Mouse (Mus musculus): ENCODE measurements around the gene Cdh13.

Gene Cdh13

DNA sequence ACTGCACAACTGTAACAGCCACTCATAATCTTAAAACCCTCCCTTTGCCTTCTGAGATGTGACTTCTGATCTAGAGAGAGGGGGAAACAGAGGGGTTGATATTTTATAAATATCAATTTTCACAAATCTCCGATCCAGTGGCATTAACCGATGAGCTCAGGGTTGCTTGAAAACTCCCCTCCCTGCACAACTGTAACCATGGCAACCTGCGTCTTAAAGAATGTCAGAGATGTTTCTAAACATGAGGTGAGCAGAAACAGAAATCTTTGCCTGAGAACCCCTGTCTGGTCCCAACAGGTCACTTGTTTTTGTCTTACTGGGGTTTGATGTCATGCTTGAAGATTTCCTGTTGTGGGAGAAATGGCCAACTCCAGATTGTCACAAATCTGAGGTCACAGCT lies 513.6 kb downstream of the Cdh13 start:
- no peak for DNase-seq (ENCODE audit: low spot score in 2 of 2)

DNA sequence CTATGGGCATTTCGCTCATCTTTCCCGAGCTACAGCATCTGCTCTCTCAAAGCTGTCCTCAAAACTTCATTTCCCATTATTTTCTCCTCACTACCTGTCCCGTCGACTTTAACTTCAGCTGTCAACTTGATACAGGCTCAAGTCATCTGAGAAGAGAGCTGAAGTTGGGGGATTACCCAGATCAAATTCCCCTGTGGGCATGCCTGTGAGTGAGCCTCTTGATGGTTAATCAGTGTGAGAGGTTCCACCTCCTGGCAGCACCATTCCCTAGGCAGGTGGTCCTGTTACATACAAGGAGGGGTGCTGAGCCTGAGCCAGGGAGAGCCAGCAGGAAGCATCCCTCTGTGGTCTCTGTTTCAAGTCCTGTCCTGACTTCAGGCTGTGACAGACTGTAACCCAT lies 519.6 kb downstream of the Cdh13 start:
- DNase-seq (ENCODE audit: low spot score in 2 of 2): no peak

DNA sequence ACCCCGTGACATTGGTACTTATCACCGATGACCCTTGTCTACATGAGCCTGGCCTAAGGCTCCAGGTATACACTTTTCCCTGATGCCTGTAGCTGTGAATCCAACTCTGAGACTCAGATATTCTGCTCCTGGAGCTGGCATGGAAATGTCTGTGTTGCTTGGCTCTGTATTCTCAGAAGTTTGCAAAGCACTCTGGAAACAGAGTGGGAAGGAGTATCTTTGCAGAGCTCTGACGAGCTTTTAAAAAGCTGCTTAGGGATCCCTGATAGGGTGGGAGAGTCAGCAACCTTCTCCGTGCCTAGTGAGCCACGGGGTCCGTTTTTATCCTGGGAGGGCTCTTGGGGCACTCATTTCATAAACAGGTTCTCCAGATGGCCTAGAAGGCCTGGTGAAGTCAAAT lies 526.1 kb downstream of the Cdh13 start:
- DNase-seq (ENCODE audit: low spot score in 2 of 2): peak; percentile 23 to 40

DNA sequence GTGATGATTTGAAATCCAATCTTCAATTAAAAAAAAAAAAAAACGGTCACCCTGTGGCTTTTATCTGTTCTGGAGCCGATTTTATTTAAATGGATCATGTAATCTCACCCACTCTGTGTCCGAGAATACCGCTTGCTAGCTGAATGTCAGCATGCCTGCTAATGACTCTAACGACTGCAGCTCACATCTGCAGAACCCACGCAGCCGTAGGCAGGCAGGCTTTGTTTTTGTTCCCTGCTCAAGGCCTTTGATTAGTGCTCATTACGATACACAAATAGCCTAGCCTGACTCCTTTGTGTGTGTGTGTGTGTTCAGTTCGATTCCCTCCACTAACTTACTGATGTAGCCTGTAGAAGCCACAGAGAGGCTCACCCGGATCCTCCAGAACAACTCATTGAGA lies 531.5 kb downstream of the Cdh13 start:
- peak; percentile 30 to 38 for DNase-seq (ENCODE audit: low spot score in 2 of 2)

DNA sequence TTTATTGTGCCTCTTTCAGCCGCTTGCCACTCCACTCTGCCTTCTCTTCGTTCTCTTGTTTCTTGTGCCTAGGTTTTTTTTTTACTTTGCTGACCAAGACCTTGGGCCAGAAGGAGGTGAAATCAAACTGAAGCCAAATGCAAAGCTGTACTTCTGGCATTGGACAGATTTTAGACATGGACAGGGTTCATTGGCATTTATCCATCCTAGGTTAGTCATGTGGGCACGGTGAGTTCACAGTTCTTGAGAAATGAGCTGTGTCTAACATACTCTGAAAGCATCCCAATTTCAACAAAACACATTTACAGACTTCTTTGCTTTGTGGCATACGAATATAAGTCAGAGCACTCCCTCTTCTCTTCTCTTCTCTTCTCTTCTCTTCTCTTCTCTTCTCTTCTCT lies 543.2 kb downstream of the Cdh13 start:
- no peak for DNase-seq (ENCODE audit: low spot score in 2 of 2)

DNA sequence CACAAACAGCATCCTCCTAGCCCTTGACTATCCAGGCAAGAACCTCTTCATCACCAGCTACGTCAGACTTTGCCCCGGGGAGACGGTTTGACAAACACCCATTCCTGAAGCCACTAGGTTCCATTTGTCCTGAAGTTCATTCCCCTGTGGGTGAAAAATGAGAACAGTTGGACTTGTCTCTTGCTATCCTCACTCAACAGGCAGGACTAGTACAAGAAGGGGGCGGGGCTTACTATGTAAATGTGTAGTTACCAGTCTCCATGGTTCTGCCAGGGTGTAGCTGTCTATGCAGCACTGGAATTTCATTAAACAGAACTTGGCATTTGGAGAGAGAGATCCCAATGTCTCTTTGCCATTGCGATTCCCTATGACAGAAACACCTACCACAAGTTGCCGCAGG lies 544.2 kb downstream of the Cdh13 start:
- DNase-seq (ENCODE audit: low spot score in 2 of 2): no peak

DNA sequence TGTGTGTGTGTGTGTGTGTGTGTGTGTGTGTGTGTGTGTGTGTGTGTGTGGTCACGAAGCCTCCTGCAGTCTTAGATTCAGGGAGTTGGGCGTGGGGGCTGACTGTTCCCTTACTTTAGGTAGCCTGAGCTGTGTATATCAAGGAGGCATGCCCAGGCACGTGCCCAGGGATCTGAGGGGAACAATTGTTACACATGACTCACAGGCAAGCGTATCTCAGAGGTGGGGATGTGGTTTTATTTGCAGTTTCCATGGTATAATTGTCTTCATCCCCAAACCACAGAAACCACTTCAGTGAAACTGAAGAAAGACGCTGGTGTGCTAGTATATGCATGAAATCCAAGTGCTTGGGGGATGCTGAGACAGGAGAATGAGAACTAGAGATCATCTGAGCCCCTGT lies 546.8 kb downstream of the Cdh13 start:
- peak; percentile 33 to 43 for DNase-seq (ENCODE audit: low spot score in 2 of 2)

DNA sequence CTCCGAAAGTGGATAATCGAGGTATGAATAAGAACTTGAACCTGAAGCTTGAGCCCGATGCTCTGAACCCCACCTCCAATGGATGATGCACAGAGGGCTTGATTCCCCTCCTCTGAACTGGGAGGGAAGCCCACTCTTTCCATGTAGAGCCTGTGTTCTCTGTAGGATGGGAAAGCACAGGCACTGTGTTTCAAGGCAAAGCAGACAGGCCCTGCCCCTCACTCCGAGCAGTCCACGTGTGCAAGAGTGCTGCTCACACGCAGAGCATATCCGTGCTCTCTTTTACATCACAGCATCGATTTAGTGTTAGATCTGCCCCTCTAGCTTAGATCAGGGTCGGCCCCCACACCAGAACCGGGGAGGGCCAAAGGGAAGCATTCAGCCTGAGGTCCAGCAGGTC lies 547.5 kb downstream of the Cdh13 start:
- no peak for DNase-seq (ENCODE audit: low spot score in 2 of 2)

DNA sequence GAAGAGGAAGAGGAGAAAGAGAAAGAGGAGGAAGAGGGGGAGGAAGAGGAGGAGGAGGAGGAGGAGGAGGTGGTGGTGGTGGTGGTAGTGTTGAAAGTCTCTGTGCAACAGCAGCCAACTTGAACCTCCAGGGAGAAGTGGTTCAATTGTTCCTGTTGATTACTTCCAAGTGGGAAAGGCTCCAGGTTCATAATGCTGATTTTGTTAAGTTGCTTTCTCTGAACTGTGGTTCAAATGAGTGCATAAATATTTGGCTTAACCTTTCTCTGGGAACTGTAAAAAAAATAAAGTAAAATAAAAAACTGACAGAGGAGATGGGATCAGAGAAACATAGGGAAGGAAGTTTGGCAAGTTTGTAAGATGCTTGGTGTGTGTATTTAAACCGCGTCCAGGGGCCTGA lies 555.3 kb downstream of the Cdh13 start:
- DNase-seq (ENCODE audit: low spot score in 2 of 2): no peak

DNA sequence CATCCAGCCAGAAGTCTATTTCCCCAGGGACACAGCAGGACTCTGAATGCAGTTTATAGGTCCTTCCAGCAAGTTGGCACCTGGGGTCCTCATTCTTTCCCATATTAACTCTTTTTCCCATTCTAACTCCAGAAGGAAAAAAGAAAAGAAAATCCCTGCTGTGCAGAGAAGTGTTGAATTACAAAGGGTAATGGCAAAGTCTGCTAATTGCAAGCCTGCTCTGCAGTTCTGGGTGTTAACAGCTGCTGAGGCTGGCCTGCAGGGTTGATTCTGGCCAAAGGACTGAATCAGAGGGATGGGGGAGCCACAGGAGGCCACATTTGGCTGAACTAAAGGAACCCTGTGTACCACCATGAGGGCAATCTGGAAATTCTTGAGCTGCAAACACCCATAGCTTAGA lies 562.2 kb downstream of the Cdh13 start:
- DNase-seq (ENCODE audit: low spot score in 2 of 2): no peak

DNA sequence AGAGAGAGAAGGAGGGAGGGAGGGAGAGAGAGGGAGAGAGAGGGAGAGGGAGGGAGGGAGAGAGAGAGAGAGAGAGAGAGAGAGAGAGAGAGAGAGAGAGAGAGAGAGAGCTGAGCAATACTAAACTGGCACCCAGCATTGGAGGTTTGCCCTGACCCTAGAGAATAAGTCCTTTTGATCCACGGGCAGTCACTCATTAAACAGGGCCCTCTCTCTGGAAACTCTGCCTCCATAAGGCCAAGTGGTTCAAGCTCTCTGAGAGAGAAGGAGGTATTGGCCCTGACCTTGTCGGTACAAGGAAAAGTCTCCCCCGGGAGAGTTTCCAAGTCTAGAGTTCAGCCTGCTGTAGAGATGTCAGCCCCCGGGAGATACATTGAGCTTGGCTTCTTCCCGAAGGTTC lies 564.5 kb downstream of the Cdh13 start:
- DNase-seq (ENCODE audit: low spot score in 2 of 2): no peak

DNA sequence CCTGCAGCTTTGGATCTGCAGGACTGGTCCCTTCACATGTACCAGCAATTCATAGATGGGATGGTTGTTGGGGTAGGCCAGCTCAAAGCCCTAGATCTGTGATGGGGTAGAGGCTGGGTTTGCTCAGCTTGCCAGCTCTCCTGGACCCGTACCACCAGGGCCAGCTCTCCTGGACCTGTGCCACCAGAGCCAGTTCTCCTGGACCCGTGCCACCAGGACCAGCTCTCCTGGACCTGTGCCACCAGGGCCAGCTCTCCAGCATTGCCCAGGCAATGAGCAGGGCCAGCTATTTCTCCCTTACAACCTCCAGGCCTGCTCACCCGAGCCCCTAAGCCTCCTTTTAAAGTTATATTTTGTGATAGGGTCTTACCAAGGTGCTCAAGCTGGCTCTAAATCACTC lies 566.0 kb downstream of the Cdh13 start:
- peak; percentile 20 to 32 for DNase-seq (ENCODE audit: low spot score in 2 of 2)

DNA sequence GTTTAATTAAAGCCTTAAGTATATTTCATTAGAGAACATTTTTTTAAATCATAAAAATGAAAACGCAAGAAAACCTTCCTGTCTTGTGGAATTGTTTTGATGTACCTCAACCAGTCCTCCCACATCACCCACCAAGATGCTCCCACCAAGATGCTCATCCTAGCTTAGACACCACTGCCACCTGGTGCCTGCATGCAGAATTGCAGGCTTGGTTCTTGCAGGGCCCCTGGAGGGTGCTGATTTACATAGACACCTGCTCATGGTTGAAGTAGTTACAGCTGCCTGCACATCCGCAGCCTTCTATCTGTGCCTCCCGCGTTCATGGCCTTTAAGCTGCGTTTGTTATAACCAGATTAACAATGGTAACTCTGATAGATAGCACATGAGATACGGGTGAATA lies 566.8 kb downstream of the Cdh13 start:
- peak; percentile 81 for DNase-seq (ENCODE audit: low spot score in 2 of 2)

DNA sequence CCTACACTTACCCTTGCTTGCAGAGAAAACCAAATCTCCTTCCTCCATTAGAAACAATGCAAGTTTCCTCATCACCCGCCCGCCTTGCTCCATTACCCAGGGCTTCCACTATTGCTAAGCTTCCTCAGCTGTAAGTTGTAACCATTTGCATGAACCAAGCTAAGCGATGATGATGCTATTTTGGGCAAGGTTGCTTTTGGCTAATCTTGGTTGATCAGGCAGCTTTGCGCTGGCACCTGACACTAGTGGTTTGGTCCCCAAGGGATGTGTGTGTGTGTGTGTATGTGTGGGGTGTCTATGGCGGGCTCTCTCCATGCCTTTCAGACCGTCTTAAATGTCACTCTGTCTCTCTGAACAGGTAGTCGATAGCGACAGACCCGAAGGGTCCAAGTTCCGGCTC lies 567.8 kb downstream of the Cdh13 start:
- no peak for DNase-seq (ENCODE audit: low spot score in 2 of 2)

DNA sequence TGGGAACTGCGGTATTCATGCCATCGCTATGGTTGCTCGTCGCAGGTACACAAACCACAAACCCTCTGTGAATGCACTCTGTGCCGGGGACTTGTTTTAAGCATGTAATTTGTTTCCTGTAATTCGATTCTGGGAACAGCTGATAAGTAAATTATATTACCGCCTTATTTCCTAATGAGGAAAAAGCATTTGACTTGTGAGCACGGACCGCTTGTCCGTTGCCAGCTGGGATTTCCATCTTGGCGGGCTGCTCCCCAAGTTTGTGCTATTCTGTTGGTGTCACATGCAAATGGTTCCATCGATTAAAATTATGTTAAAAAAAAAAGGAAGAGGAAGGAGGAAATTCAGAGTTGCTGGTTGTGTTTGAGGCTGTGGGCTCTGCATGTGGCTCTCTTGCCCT lies 569.3 kb downstream of the Cdh13 start:
- DNase-seq (ENCODE audit: low spot score in 2 of 2): no peak

DNA sequence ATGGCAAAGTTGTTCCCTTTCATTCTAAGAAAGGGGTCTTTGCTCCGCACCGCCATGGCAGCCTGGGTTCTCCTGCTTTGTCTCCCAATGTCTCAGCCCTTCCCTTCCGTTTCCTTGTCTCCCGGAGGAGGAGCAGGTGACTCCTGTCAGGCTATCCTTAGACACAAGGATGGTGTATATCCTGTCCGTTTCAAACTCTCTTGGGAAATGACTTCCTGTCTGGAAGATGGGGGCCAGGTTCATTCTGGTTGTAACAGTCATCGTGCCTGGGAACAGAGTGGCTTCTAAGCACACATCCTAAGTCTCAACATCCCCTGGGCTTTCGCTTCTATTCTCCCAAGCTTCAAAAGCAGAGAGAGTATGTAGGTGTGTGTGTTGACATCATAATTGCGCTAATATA lies 571.1 kb downstream of the Cdh13 start:
- no peak for DNase-seq (ENCODE audit: low spot score in 2 of 2)

DNA sequence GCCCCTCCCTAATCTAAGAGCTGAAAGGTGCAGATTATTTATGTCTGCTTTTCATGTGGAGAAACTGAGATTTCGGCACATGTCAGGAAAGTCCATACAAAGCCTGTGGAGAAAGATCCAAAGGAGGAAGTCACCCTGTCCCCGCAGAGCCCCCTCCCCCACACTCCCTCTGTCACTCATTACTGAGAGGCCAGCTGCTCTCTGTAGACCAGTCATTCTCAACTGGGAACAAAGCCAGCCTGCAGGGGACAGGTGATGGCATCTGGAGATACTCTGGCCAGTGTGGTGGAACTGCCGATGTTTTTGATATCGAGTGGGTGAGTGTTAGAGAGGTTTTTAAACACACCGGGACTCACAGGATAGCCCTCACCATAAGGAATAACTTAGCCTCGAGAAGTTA lies 582.8 kb downstream of the Cdh13 start:
- no peak for DNase-seq (ENCODE audit: low spot score in 2 of 2)

DNA sequence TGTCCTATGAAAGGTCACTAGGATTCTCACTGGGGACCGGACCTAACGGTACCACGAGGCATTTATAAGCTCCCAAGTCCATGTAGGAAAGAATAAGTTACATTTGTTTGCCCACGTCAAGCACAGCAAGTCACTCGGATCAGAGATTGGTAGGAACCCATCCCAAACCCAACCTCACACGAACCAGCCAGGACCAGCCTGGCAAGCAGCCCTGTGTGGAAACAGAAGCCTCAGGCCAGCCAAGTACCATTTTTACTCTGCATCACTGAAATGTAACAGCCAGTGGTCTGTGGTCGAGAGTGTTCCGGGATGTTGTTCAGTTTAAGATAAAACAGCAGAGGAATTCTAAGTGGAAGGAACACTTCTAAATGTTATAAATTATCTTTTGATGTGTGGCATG lies 587.2 kb downstream of the Cdh13 start:
- no peak for DNase-seq (ENCODE audit: low spot score in 2 of 2)

DNA sequence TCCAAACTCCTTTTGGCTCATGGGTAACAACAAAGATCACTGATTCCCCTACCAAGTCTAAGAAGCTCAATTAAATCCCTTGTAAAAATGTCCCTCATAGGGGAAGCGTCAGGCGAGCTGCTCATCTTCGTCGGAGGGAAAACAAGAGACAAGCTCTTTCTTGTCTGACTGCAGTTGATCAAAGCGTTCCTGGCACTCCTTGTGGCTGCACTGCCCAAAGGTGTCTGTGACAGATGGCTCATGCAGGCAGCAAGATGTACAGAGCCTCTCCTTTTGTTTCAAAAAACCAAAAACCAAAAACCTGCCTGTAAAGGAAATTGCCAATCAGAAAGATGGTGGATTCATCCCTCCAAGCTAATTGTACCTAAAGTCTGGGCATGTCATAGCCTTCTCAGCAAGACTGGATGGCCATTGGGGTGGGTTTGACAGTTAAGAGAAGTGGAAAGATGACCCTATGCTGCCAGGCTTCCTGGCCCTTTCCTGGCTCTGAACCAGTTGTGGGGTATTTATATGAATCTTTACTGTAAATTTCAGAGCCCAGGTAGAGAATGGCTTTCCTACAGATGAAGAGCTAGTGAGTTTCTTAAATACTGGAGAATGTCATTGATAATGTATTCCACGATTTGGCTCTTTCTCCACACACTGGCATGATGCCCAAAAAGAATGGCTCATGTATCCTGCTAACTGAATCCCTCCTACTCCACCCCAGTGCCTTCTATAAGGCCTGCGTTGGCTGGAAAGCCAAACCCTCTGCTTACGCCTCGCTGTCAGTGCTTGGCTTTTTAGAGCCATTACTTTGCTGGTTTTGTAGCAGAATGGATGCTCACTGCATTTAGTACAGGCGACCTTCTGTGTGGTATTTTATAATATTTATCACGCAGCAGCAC lies 596.6 kb downstream of the Cdh13 start:
- peak; percentile 66 for DNase-seq (ENCODE audit: low spot score in 2 of 2)

DNA sequence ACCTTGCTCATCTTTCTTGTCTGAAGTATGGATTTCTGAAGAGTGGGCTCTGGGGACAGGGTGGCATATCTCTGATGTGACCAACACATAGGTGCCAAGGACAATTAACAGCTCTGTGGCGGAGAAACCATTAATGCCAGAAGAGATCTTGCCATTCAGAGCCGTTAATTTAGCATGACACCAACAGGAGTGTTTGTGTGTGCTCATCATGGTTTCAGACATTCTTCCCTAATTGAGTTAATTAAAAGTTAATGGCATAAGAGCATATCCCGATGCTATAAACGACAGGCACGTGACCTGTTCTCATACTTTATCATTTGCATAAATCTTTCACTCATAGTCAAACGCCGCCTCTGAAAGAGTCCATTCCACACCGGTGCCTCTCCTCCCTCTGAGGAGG lies 600.8 kb downstream of the Cdh13 start:
- no peak for DNase-seq (ENCODE audit: low spot score in 2 of 2)

DNA sequence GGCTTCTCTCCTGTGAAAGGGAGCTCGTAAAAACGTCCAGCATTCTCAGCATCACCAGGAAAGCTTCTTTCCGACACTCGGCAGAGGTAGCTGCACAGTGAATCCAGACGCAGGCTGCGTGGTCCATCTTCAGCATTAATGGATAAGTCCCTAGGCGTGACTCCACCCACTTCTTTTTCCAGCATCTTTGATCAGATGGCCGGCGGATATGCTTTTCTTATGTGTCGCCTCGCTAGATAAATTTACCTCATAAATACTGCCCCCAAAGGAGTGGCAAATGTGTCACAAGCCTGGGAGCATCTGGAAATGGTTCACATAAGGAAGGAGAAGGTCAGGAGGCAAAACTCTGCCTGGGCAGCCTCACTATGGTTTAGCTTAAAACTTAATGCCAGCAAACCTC lies 601.5 kb downstream of the Cdh13 start:
- DNase-seq (ENCODE audit: low spot score in 2 of 2): no peak

DNA sequence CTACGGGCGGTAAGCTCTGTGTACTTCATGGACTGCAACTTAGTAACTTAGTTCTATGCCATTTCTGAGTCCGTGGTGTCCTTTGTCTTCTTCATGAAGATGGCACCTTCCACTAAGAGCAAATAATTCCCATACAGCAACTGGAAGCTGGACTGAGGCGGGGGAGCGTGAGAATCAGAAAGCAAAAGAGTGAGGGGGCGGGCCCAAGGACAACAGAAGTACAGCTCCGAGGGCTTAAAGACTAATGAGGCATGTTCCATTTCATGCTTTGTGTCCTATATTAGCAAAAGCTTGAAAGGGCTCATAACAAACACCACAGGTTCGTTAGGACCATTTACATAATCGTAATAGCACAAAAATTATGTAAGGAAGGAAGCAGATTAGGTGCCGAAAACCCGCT lies 618.9 kb downstream of the Cdh13 start:
- DNase-seq (ENCODE audit: low spot score in 2 of 2): peak in 1 of 2 experiments; percentile 22

DNA sequence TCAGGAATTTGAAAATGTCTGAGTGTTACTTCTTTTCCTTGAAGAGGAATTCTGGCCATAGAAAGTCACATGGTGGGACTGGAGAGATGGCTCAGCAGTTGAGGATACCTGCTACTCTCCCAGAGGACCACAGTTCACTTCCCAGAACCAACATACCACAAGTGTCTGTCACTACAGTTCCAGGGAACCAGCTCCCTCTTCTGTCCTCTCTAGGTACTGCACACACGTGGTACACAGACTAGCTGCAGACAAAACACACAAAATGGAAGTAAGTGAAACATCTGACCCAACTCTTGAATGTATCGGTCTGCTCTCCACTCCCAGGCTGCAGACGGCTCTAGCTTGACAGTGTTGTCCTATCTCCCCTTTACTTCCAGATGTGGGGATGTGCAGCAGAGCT lies 633.0 kb downstream of the Cdh13 start:
- DNase-seq (ENCODE audit: low spot score in 2 of 2): no peak

DNA sequence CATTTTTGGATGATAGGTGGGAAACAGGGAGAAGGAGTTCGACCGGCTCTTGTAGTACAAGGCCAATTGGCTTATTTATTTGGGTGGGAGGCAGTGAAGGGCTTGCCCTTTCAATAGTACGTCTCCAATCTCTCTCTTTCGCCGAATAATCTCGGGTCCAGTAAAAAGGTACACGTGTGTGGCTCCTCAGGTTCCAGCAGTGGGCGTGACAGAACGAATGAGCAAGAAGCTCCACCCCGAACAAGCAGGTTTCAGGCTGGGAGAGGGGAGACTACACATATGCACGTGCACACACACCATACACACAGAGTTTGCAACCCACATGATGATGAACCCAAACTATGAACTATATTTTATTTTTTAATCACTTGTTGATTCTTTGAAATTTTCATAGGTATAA lies 653.9 kb downstream of the Cdh13 start:
- DNase-seq (ENCODE audit: low spot score in 2 of 2): no peak

Data from right cerebral cortex, adult 2 months (tissue).